Mouse (Mus musculus): ENCODE data around the gene Egf.

Gene Egf

GRCm38 (mm10) chr3:129723311-129723710 lies 31.8 kb downstream of the Egf start:
- DNase-seq (ENCODE audit: low spot score) = no peak

GRCm38 (mm10) chr3:129714542-129715145 lies 40.5 kb downstream of the Egf start:
- DNase-seq (ENCODE audit: low spot score) = no peak

GRCm38 (mm10) chr3:129708157-129708556 lies 47.0 kb downstream of the Egf start:
- peak; percentile 21 for DNase-seq (ENCODE audit: low spot score)

GRCm38 (mm10) chr3:129698882-129699281 lies 56.2 kb downstream of the Egf start:
- no peak for DNase-seq (ENCODE audit: low spot score)

- DNase-seq (ENCODE audit: low spot score) = no peak
Measured at GRCm38 (mm10) chr3:129698365-129698764, 56.8 kb downstream of the Egf start.

GRCm38 (mm10) chr3:129697691-129698090 lies 57.4 kb downstream of the Egf start:
- no peak for DNase-seq (ENCODE audit: low spot score)

- no peak for DNase-seq (ENCODE audit: low spot score)
Measured at GRCm38 (mm10) chr3:129695943-129696342, 59.2 kb downstream of the Egf start.

- DNase-seq (ENCODE audit: low spot score) = no peak
Measured at GRCm38 (mm10) chr3:129693581-129693980, 61.5 kb downstream of the Egf start.

GRCm38 (mm10) chr3:129692816-129693215 lies 62.3 kb downstream of the Egf start:
- DNase-seq (ENCODE audit: low spot score) = no peak

- no peak for DNase-seq (ENCODE audit: low spot score)
Measured at GRCm38 (mm10) chr3:129687429-129687828, 67.7 kb downstream of the Egf start.

GRCm38 (mm10) chr3:129686698-129687333 lies 68.3 kb downstream of the Egf start:
- DNase-seq (ENCODE audit: low spot score) = peak; percentile 51

GRCm38 (mm10) chr3:129686196-129686595 lies 68.9 kb downstream of the Egf start:
- no peak for DNase-seq (ENCODE audit: low spot score)

- DNase-seq (ENCODE audit: low spot score) = no peak
Measured at GRCm38 (mm10) chr3:129683060-129683679, 71.9 kb downstream of the Egf start.

GRCm38 (mm10) chr3:129682389-129682788 lies 72.7 kb downstream of the Egf start:
- DNase-seq (ENCODE audit: low spot score) = no peak

GRCm38 (mm10) chr3:129681841-129682240 lies 73.3 kb downstream of the Egf start:
- no peak for DNase-seq (ENCODE audit: low spot score)

GRCm38 (mm10) chr3:129680258-129680657 lies 74.9 kb downstream of the Egf start:
- DNase-seq (ENCODE audit: low spot score) = no peak

GRCm38 (mm10) chr3:129675923-129676322 lies 79.2 kb downstream of the Egf start:
- DNase-seq (ENCODE audit: low spot score) = no peak

GRCm38 (mm10) chr3:129663906-129664305 lies 91.2 kb downstream of the Egf start:
- no peak for DNase-seq (ENCODE audit: low spot score)

- DNase-seq (ENCODE audit: low spot score) = no peak
Measured at GRCm38 (mm10) chr3:129658776-129659175, 96.3 kb downstream of the Egf start.

- no peak for DNase-seq (ENCODE audit: low spot score)
Measured at GRCm38 (mm10) chr3:129657775-129658174, 97.3 kb downstream of the Egf start.

GRCm38 (mm10) chr3:129657222-129657621 lies 97.9 kb downstream of the Egf start:
- no peak for DNase-seq (ENCODE audit: low spot score)

- no peak for DNase-seq (ENCODE audit: low spot score)
Measured at GRCm38 (mm10) chr3:129656540-129656939, 98.6 kb downstream of the Egf start.

GRCm38 (mm10) chr3:129652476-129652875 lies 102.6 kb downstream of the Egf start:
- no peak for DNase-seq (ENCODE audit: low spot score)

- DNase-seq (ENCODE audit: low spot score) = no peak
Measured at GRCm38 (mm10) chr3:129651765-129652164, 103.4 kb downstream of the Egf start.

Measured in urinary bladder, postnatal 25 days (tissue).